Mouse (Mus musculus) G1E (cell line): ENCODE results near the gene Ccdc38. TPM values are rescaled to one million over a fixed set of nuclear protein-coding genes. Genes with fewer than 3 reads are reported as not detected.
"Not testable (repeated sequence)": the region's sequence is repeated elsewhere in the genome, so short reads cannot be mapped to it uniquely, and the experiment has no call there.

ENCODE experiments used
- ATAC-seq: 2 replicates; pipeline ENCODE4 v1.8.0; 2016; ENCODE audit warnings: mild to moderate bottlenecking; ENCODE audit not compliant: insufficient number of reproducible peaks, poor library complexity, low FRiP score, severe bottlenecking; ENCODE audit errors: extremely low read depth
- DNase-seq: peaks from one replicate; pipeline ENCODE4 v3.0.0; 2012; ENCODE audit warnings: low spot score
- H3K27me3 ChIP-seq: 2 replicates; pipeline ENCODE4 v1.6.1; 2012; ENCODE audit warnings: mild to moderate bottlenecking, low read length, inconsistent platforms; ENCODE audit not compliant: insufficient read depth
- H3K36me3 ChIP-seq: replicated peaks from 2 replicates; pipeline ENCODE3; 2012; ENCODE audit warnings: mild to moderate bottlenecking, inconsistent platforms
- H3K4me1 ChIP-seq: 2 replicates; pipeline ENCODE4 v1.6.1; 2012; ENCODE audit warnings: low read depth, low read length, inconsistent platforms, mixed read lengths; ENCODE audit not compliant: insufficient read depth
- H3K4me3 ChIP-seq: 2 replicates; pipeline ENCODE4 v1.5.1; 2012; ENCODE audit warnings: low read depth, mild to moderate bottlenecking, inconsistent platforms, low read length, moderate library complexity, mixed read lengths
- H3K9me3 ChIP-seq: replicated peaks from 2 replicates; pipeline ENCODE4 v1.6.1; 2012; ENCODE audit warnings: inconsistent platforms
- CTCF ChIP-seq: IDR thresholded peaks from 2 replicates; pipeline ENCODE4 v1.5.1; 2012; ENCODE audit warnings: low read depth, low read length, inconsistent platforms, mixed read lengths
- GATA1 ChIP-seq: IDR thresholded peaks from 2 replicates; pipeline ENCODE4 v1.6.1; 2012; ENCODE audit warnings: borderline replicate concordance, low read length, inconsistent platforms, mixed read lengths
- GATA2 ChIP-seq: IDR thresholded peaks from 2 replicates; pipeline ENCODE4 v1.6.1; 2012; ENCODE audit warnings: low read depth, low read length, inconsistent platforms, borderline replicate concordance
- POLR2AphosphoS5 ChIP-seq: IDR thresholded peaks from 2 replicates; pipeline ENCODE4 v1.6.1; 2012; ENCODE audit warnings: low read depth, low read length, inconsistent platforms; ENCODE audit not compliant: insufficient replicate concordance
- TAL1 ChIP-seq: conservative IDR thresholded peaks from 2 replicates; pipeline ENCODE4 v1.6.1; 2012; ENCODE audit warnings: low read depth, low read length, inconsistent platforms, mixed read lengths
- polyA plus RNA-seq: library from polyadenylated mRNA; stranded (reverse); fragments of >175 nt; gene quantifications from 2 replicates; pipeline ENCODE4 v1.2.3, GENCODE M21; 2012
- total RNA-seq, 2 experiments: library from RNA; stranded (forward) in 1 of 2; stranded (reverse) in 1 of 2; fragments of 200-1000 nt in 1 of 2; fragments of >200 nt in 1 of 2; fragmentation: Nextera tagmentation in 1 of 2; gene quantifications; 2 replicates each; pipeline ENCODE4 v1.2.3; 2014 to 2017

The Ccdc38 gene
- total and polyA plus RNA-seq, 3 experiments = 0.11 TPM; not detected in 2

DNA sequence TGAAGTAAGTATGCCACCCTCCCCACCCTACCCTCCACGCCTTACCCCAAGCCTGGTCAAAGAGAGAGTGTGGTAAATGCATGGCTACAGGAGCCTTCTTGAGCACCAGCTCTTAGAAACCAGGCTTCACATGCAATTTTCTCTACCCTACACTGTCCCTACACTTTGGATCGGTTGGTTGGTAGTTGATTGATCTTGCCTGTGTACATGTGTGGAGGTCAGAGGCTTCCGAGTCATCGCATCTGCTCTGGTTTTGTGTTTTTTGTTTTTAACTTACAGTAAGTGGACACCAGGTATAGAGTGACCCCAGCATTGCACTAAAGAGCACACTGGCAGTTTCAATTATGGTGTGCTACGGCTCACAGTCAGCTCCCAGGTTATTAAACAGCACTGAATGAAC is 3.7 kb downstream of the Ccdc38 start:
- TF ChIP-seq POLR2AphosphoS5 (no peak), GATA2 (no peak), GATA1 (no peak), CTCF (no peak), TAL1 (no peak)
- Histone ChIP-seq H3K4me1 (peaks cover 8% of the 10 kb centered on the region), H3K9me3 (no peaks in the 10 kb centered on the region), H3K4me3 (no peak overlapping the region), H3K36me3 (no peaks in the 10 kb centered on the region), H3K27me3 (peaks cover 12% of the 10 kb centered on the region)
- ATAC-seq = no peak
- DNase-seq = no peak

DNA sequence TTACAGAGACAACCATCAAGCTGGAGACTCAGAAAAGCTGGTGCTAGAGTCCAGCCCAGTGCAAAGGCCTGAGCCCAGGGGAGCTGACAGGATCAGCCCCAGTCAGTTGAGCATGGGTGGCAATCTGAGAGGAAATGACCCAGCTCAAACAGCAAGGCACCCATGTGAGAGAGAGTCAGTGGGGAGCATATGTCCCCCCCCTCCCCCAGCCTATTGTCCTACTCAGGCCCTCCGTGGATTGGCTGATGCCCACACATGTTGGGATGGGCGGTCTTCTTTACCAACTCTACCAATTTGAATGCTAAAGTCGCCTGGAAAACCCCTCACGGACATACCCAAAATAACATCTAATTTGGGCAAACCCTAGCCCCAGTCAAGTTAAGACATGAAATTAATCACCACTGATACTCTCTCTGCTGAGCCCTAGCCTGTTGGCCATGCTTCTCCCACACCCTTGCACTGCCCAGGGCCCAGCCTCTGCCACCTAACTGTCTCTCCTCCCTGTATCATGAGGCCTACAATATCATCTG is 7.4 kb downstream of the Ccdc38 start:
- H3K9me3 ChIP-seq = no peaks in the 10 kb centered on the region
- H3K4me1 ChIP-seq = peaks cover 5% of the 10 kb centered on the region; the same call in 1 of the 2 replicates
- no peaks in the 10 kb centered on the region for H3K36me3 ChIP-seq
- DNase-seq = no peak
- H3K4me3 ChIP-seq = no peak overlapping the region
- peaks cover 6% of the 10 kb centered on the region for H3K27me3 ChIP-seq
- TF ChIP-seq GATA1 = no peak
- TF ChIP-seq CTCF = no peak
- TF ChIP-seq POLR2AphosphoS5 = no peak
- no peak for TF ChIP-seq GATA2
- no peak for TF ChIP-seq TAL1
- no peak for ATAC-seq

DNA sequence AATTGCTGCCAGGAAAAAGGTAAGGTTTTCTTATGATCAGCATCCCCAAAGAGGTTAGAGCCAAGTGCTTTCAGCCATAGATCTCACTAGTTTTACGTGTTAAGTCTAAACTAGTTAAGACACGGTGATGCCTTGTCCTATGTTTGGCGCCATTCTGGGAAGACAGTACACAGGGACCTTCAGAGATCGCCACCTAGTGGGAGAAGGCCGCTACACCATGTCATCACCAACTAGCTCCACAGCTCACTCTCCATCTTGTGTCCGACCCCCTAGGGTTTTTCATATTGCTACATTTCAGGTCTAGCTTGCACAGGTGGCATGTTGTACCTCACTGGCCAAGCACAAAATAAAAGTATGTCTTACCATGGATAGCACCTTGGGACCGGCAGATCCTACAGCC is 8.6 kb downstream of the Ccdc38 start:
- TF ChIP-seq TAL1 (no peak), CTCF (peak; percentile 69)
- Histone ChIP-seq H3K36me3 (no peaks in the 10 kb centered on the region), H3K27me3 (peaks cover 6% of the 10 kb centered on the region), H3K4me3 (no peak overlapping the region), H3K4me1 (peaks cover 5% of the 10 kb centered on the region; the same call in 1 of the 2 replicates), H3K9me3 (no peaks in the 10 kb centered on the region)
- no peak; the same call in 1 of the 2 replicates for ATAC-seq
- DNase-seq = no peak

DNA sequence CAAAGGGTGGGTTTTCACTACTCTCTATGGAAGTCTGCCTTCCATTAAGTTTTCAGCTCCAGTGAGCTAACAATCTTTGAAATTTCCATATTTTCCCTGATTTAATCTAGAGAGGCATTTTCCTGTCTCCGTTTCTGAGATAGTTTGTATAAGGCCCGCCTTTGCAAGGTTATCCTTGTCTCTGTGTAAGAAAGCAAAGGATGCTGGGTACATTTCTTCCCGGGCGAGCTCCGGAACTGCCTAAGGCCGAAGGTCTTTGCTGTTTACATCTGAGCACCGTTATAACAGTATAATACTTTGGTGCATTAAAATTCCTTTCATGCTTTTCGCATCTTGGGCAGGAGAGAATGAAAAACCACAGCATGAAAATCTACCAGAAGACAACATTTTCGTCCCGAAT is 9.4 kb downstream of the Ccdc38 start:
- no peaks in the 10 kb centered on the region for H3K36me3 ChIP-seq

DNA sequence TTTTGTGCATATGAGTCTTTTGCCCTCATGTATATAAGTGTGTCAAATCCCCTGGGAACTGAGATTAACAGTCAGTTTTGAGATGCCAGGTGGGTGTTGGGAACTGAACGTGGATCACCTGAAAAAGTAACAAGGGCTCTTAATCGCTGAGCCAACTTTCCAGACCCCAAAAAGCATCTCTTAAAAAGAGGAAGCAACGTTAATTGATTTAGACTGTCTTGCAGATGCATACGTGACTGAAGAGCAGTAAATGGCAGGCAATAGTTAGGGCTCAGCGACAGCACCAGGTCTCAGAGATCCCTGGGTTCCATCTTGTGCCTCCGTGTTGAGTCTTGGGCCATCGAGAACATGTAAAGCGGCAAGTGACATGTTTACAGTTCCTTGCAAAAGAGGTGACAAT is 12.2 kb downstream of the Ccdc38 start:
- DNase-seq (no peak), ATAC-seq (no peak)
- Histone ChIP-seq H3K4me1 (peaks cover 2% of the 10 kb centered on the region; the same call in 1 of the 2 replicates), H3K36me3 (no peaks in the 10 kb centered on the region), H3K27me3 (peaks cover 9% of the 10 kb centered on the region), H3K4me3 (no peak overlapping the region), H3K9me3 (no peaks in the 10 kb centered on the region)
- TF ChIP-seq GATA2 (no peak), TAL1 (no peak), POLR2AphosphoS5 (no peak), GATA1 (no peak), CTCF (no peak)

More for the DNA sequence above, 9.4 kb downstream of the Ccdc38 start:
- Histone ChIP-seq H3K4me1 (peaks cover 2% of the 10 kb centered on the region; the same call in 1 of the 2 replicates), H3K27me3 (peaks cover 8% of the 10 kb centered on the region), H3K4me3 (no peak overlapping the region), H3K9me3 (no peaks in the 10 kb centered on the region)
- no peak for DNase-seq
- no peak for ATAC-seq
- TF ChIP-seq GATA2 = no peak
- no peak for TF ChIP-seq POLR2AphosphoS5
- no peak for TF ChIP-seq CTCF
- TF ChIP-seq GATA1 = no peak
- TF ChIP-seq TAL1 = no peak

DNA sequence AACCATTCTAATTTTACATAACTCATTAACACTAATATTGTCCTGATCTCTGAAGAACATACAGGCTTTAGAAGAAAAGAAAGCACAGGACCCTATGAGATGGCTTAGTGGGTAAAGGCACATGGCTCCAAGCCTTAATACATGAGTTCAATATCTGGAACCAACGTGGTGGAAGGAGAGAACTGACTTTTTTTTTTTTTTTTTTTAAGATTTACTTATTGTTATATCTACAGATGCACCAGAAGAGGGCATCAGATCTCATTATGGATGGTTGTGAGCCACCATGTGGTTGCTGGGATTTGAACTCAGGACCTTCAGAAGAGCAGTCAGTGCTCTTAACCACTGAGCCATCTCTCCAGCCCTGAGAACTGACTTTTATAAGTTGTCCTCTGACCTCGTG is 17.5 kb downstream of the Ccdc38 start:
- ATAC-seq, H3K4me1 ChIP-seq, H3K4me3 ChIP-seq: not testable (repeated sequence)

DNA sequence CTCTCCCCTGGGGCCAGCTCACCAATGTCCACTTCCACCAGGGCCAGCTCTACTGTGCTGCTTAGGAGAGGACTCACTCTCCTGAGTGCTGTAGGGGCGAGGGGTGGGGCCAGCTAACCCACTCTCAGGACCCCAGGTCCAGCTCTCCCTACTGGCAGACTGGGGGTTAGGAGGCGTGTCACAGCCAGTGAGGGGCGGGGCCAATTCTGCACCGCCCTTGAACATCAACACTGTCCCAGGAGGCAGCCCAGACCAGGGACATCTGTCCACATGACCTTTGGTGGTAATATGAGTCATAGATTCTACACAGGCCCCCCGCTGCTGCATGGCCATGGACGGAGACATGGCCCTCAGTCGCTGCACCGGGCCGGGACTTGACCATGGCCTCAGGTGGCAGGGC is 19.4 kb downstream of the Ccdc38 start:
- TF ChIP-seq POLR2AphosphoS5 (no peak), GATA1 (no peak), GATA2 (no peak)
- no peaks in the 10 kb centered on the region for H3K9me3 ChIP-seq
- ATAC-seq (no peak), DNase-seq (no peak)
- H3K4me1 ChIP-seq = no peaks in the 10 kb centered on the region
- H3K27me3 ChIP-seq = peaks cover 20% of the 10 kb centered on the region
- no peaks in the 10 kb centered on the region for H3K36me3 ChIP-seq
- H3K4me3 ChIP-seq = no peak overlapping the region

More for the DNA sequence above, 17.5 kb downstream of the Ccdc38 start:
- not testable (repeated sequence) for DNase-seq, H3K9me3 ChIP-seq, H3K36me3 ChIP-seq
- peaks cover 15% of the 10 kb centered on the region for H3K27me3 ChIP-seq
